Mouse (Mus musculus): Measurements from ENCODE around the gene BC107364. TPM values are rescaled to one million over a fixed set of nuclear protein-coding genes. Genes with fewer than 3 reads are reported as not detected.
"Not testable (repeated sequence)": the region's sequence is repeated elsewhere in the genome, so short reads cannot be mapped to it uniquely, and the experiment has no call there.

Gene BC107364
- polyA plus RNA-seq, 1 experiment from 2014 or later, result not detected

GRCm38 (mm10) chr3:96494912-96495311, 42.8 kb upstream of the BC107364 start:
- Histone ChIP-seq H3K4me1 (peaks cover 3% of the 10 kb centered on the region), H3K36me3 (replicated peaks) (no peaks in the 10 kb centered on the region), H3K9me3 (no peaks in the 10 kb centered on the region), H3K27me3 (peaks cover 8% of the 10 kb centered on the region; the same call in 1 of the 2 replicates), H3K4me3 (replicated peaks) (no peak overlapping the region), H3K9ac (no peak overlapping the region), H3K4me2 (no peak overlapping the region), H3K27ac (no peak overlapping the region)
- ATAC-seq (ENCODE audit: low FRiP score), result no peak
- 100% methylated on average over 3 of the region's 3 CpGs for WGBS

DNA sequence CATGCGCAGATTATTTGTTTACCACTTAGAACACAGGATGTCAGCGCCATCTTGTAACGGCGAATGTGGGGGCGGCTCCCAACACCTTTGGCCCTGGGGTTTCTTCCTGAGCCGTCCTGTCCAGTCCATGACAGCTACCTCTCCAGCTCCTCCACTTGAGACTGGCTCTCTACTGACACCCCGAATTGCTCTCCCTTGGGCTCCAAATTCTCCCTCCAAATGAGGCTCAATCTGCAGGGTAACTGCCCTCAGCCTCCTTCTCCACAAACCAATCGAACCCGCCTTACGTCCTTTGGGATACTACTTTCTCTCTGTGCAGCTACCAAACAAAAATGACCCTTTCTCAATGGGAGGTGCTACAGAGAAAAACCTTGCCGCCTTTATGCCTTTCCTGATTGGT, 42.4 kb upstream of the BC107364 start:
- not testable (repeated sequence) for H3K27me3 ChIP-seq; H3K9me3 ChIP-seq; H3K4me1 ChIP-seq; ATAC-seq (ENCODE audit: low FRiP score); H3K9ac ChIP-seq; H3K4me2 ChIP-seq; H3K27ac ChIP-seq; H3K36me3 ChIP-seq (replicated peaks); H3K4me3 ChIP-seq (replicated peaks)
- WGBS, result 100% methylated on average over 6 of the region's 11 CpGs

DNA sequence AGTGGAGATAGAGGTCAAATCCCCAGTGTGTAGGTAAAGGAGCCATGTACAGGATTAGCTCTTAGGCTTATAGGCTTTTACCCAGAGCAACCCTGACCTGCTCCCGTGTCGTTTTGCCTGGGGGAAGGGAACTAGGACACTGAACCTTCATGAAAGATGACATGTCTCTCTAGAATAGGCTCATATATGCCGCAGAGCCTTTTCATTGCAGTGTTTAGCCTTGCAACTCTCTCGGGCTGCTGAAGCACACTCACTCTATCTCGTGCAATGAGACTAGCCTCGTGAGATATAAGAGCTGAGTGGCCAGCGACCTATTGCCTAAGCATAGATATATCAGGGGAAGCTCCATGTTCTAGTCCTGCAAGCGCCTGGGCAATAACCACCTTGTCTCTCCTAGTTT, 37.5 kb upstream of the BC107364 start:
- WGBS, result 67% methylated on average over 7 of the region's 8 CpGs
- H3K9ac ChIP-seq; H3K4me1 ChIP-seq; ATAC-seq (ENCODE audit: low FRiP score); H3K9me3 ChIP-seq; H3K36me3 ChIP-seq (replicated peaks); H3K27me3 ChIP-seq; H3K4me3 ChIP-seq (replicated peaks): not testable (repeated sequence)
- peak overlapping the region; percentile 29; the same call in 1 of the 2 replicates for H3K4me2 ChIP-seq
- H3K27ac ChIP-seq, result peak overlapping the region; percentile 84

DNA sequence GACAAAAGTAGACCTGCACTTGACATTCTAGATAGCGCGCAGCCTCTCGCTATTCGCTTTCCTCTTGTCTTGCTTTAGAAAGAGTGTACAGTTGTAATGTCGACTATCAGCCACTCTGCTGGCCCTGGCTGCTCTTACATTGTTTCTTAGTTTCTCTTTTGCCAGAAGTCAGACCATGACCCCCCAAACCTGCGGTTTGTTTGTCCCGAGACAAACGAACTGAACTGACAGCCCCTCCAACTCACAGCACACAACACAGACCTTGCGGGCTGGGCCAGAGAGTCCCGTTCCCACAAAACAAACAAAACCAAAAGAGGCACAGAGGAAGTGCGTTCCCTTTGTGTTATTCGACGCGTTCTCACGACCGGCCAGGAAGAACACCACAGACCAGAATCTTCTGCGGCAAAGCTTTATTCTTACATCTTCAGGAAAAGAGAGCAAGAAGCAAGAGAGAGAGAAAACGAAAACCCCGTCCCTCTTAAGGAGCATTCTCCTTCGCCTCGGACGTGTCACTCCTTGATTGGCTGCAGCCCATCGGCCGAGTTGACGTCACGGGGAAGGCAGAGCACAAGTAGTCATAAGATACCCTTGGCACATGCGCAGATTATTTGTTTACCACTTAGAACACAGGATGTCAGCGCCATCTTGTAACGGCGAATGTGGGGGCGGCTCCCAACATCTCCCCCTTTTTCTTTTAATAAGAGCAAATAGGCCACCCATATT, 37.0 kb upstream of the BC107364 start:
- H3K4me1 ChIP-seq; H3K9me3 ChIP-seq; H3K9ac ChIP-seq; H3K4me3 ChIP-seq (replicated peaks); H3K36me3 ChIP-seq (replicated peaks): not testable (repeated sequence)
- WGBS, result under 1% methylated on average over 9 of the region's 31 CpGs
- peak; percentile 66 for ATAC-seq (ENCODE audit: low FRiP score)
- H3K27me3 ChIP-seq, result peaks cover 11% of the 10 kb centered on the region
- peak overlapping the region; percentile 88 for H3K27ac ChIP-seq
- peak overlapping the region; percentile 25; the same call in 1 of the 2 replicates for H3K4me2 ChIP-seq

DNA sequence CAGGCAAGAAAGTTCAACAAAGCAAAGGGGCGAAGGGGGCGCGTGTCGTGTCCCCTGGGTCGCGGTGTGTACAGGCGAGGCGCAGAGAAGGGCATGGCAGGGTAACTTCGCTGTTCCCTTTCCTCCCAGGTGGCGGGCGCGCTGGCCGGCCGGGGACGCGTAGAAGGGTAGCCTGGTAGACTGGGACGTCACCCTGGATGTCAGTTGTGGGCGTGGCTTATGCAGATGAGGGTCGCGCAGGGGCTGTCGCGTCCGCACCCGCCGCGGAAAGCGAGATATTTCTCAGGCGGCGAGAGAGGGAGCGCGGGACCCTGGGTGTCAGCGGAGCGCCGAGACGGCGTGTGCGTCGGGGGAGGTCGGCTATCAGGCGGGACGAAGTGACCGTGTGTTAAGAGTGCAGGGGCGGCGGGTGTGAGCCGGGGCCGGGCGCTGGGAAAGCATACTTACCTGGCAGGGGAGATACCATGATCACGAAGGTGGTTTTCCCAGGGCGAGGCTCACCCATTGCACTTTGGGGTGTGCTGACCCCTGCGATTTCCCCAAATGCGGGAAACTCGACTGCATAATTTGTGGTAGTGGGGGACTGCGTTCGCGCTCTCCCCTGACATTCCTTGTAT, 36.3 kb upstream of the BC107364 start:
- H3K4me1 ChIP-seq; H3K36me3 ChIP-seq (replicated peaks); H3K9ac ChIP-seq; H3K9me3 ChIP-seq: not testable (repeated sequence)
- Histone ChIP-seq H3K4me3 (replicated peaks) (peak overlapping the region; percentile 34), H3K4me2 (peak overlapping the region; percentile 56), H3K27ac (peak overlapping the region; percentile 91), H3K27me3 (peaks cover 17% of the 10 kb centered on the region)
- 0% methylated on average over 6 of the region's 55 CpGs for WGBS
- peak; percentile 88 for ATAC-seq (ENCODE audit: low FRiP score)

DNA sequence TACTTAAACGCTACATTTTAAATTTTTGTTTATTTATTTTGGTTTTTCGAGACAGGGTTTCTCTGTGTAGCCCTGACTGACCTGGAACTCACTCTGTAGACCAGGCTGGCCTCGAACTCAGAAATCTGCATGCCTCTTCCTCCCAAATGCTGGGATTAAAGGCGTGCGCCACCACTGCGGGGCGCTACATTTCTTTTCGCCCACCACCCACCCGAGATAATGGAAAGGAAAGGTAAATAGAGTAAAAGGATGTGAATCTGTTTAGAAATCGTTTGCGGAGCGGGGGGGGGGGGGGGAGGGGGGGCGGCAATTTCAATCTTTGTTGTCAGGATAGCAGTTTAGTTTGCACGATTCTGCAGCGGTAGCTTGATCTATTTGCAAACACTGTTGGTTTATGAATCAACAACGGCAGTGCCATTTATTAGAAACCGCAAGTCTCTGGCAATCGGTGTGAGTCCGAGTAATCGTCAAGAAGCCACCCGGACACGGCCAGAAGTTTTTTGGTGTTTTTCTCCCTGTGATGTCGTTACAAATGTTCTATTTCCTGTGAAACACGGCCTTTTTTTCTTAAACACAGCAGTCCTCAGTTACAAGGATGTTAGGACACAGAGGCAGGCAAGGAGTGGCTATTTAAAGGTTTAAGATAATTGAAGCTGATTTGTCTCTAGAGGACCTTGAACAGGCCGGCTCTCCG, 35.6 kb upstream of the BC107364 start:
- H3K4me3 ChIP-seq (replicated peaks), result peak overlapping the region; percentile 34
- no peaks in the 10 kb centered on the region for H3K9me3 ChIP-seq
- 0 out of 2 replicates have a peak overlapping the region, but pooled peaks have one; percentile 40 for H3K9ac ChIP-seq
- H3K4me1 ChIP-seq, result peaks cover 9% of the 10 kb centered on the region; the same call in 1 of the 2 replicates
- peak overlapping the region; percentile 56 for H3K4me2 ChIP-seq
- H3K27ac ChIP-seq, result peak overlapping the region; percentile 91
- H3K36me3 ChIP-seq (replicated peaks), result no peaks in the 10 kb centered on the region
- H3K27me3 ChIP-seq, result peaks cover 20% of the 10 kb centered on the region
- 4% methylated on average over 25 of the region's 26 CpGs for WGBS
- no peak for ATAC-seq (ENCODE audit: low FRiP score)

GRCm38 (mm10) chr3:96486828-96487559, 34.9 kb upstream of the BC107364 start:
- 7% methylated on average over 8 of the region's 38 CpGs for WGBS
- peak overlapping the region; percentile 23 for H3K4me3 ChIP-seq (replicated peaks)
- H3K27ac ChIP-seq, result not testable (repeated sequence)

DNA sequence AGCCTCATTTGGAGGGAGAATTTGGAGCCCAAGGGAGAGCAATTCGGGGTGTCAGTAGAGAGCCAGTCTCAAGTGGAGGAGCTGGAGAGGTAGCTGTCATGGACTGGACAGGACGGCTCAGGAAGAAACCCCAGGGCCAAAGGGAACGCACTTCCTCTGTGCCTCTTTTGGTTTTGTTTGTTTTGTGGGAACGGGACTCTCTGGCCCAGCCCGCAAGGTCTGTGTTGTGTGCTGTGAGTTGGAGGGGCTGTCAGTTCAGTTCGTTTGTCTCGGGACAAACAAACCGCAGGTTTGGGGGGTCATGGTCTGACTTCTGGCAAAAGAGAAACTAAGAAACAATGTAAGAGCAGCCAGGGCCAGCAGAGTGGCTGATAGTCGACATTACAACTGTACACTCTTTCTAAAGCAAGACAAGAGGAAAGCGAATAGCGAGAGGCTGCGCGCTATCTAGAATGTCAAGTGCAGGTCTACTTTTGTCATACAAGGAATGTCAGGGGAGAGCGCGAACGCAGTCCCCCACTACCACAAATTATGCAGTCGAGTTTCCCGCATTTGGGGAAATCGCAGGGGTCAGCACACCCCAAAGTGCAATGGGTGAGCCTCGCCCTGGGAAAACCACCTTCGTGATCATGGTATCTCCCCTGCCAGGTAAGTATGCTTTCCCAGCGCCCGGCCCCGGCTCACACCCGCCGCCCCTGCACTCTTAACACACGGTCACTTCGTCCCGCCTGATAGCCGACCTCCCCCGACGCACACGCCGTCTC, 34.1 kb upstream of the BC107364 start:
- not testable (repeated sequence) for H3K4me1 ChIP-seq; H3K36me3 ChIP-seq (replicated peaks); H3K4me3 ChIP-seq (replicated peaks); H3K9me3 ChIP-seq; H3K4me2 ChIP-seq; H3K27ac ChIP-seq; H3K9ac ChIP-seq
- H3K27me3 ChIP-seq, result peaks cover 28% of the 10 kb centered on the region
- 0% methylated on average over 3 of the region's 34 CpGs for WGBS
- peak; percentile 40 for ATAC-seq (ENCODE audit: low FRiP score)

More at GRCm38 (mm10) chr3:96486828-96487559, 34.9 kb upstream of the BC107364 start:
- H3K9me3 ChIP-seq; H3K36me3 ChIP-seq (replicated peaks); H3K9ac ChIP-seq; H3K4me1 ChIP-seq: not testable (repeated sequence)
- peak; percentile 80 for ATAC-seq (ENCODE audit: low FRiP score)
- peaks cover 21% of the 10 kb centered on the region for H3K27me3 ChIP-seq
- H3K4me2 ChIP-seq, result peak overlapping the region; percentile 56

- 81% methylated on average over 2 of the region's 2 CpGs for WGBS
- H3K9ac ChIP-seq, result no peak overlapping the region
- H3K4me3 ChIP-seq (replicated peaks), result no peak overlapping the region
Observed at GRCm38 (mm10) chr3:96485361-96485760, 33.3 kb upstream of the BC107364 start.

GRCm38 (mm10) chr3:96484921-96485320, 32.8 kb upstream of the BC107364 start:
- no peak for ATAC-seq (ENCODE audit: low FRiP score)
- Histone ChIP-seq H3K9me3 (no peaks in the 10 kb centered on the region), H3K4me3 (replicated peaks) (no peak overlapping the region), H3K9ac (no peak overlapping the region), H3K36me3 (replicated peaks) (no peaks in the 10 kb centered on the region), H3K27ac (no peak overlapping the region), H3K4me1 (peaks cover 9% of the 10 kb centered on the region; the same call in 1 of the 2 replicates), H3K27me3 (peaks cover 31% of the 10 kb centered on the region), H3K4me2 (no peak overlapping the region)
- 75% methylated on average over 4 of the region's 4 CpGs for WGBS

More at GRCm38 (mm10) chr3:96485361-96485760, 33.3 kb upstream of the BC107364 start:
- Histone ChIP-seq H3K9me3 (no peaks in the 10 kb centered on the region), H3K36me3 (replicated peaks) (no peaks in the 10 kb centered on the region), H3K4me2 (no peak overlapping the region), H3K27me3 (peaks cover 31% of the 10 kb centered on the region), H3K27ac (no peak overlapping the region), H3K4me1 (peaks cover 9% of the 10 kb centered on the region; the same call in 1 of the 2 replicates)
- no peak for ATAC-seq (ENCODE audit: low FRiP score)

DNA sequence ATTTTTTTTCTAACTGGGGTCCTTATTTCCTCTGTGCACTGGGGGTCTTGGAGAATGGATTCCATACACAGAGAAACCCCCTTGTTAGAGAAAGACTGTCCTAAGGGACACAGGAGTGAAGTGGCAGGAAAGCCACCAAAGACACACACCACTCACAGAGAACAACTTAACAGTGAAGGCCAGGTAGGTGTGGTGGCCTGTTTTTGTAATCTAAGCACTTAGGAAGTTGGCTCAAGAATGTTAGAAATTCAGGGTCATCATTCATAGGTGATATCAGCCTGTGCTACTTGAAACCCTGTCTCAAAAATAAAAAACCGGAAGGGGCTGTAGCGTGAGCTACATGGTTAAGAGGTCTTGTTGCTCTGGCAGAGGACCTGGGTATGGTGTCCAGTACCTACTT, 31.8 kb upstream of the BC107364 start:
- H3K9ac ChIP-seq, result no peak overlapping the region
- no peak overlapping the region for H3K4me2 ChIP-seq
- 94% methylated on average over 2 of the region's 2 CpGs for WGBS
- no peak overlapping the region for H3K27ac ChIP-seq
- ATAC-seq (ENCODE audit: low FRiP score), result no peak
- peaks cover 31% of the 10 kb centered on the region for H3K27me3 ChIP-seq
- H3K9me3 ChIP-seq, result no peaks in the 10 kb centered on the region
- H3K36me3 ChIP-seq (replicated peaks), result no peaks in the 10 kb centered on the region
- no peak overlapping the region for H3K4me3 ChIP-seq (replicated peaks)
- peaks cover 9% of the 10 kb centered on the region; the same call in 1 of the 2 replicates for H3K4me1 ChIP-seq
